Mouse (Mus musculus) forelimb bud, embryonic 11.5 days (tissue): Measurements from ENCODE around the gene Olfr16.

ENCODE experiments used
- DNase-seq: peaks from one replicate; pipeline ENCODE4 v3.0.0-alpha.2; 2012; ENCODE audit warnings: low read depth, low spot score

Gene Olfr16

GRCm38 (mm10) chr1:172950160-172950559 lies at the start of gene Olfr16:
Gene Olfr16 (plus strand): TSS chr1:172950409.
- no peak for DNase-seq

GRCm38 (mm10) chr1:172903313-172903712 lies 46.9 kb upstream of the Olfr16 start:
- DNase-seq = no peak

DNA sequence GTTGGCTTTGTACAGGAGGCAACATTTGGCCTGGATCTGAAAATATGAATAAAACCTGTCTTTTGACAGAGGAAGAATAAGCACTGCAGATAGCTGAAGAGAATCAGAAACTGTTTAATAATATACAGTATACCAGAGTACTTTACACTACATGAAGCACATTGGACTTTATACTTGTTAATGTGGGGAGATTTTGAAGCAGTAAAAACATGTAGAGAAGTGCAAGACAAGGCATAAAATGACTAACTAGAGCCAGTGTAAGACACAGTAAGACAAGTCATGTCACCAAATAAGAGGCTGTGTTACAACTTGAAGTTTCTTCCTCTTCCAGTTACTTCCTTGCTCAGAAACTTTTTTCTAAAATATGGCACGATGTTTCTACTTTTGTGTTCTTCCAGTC lies 33.1 kb upstream of the Olfr16 start:
- DNase-seq = no peak

GRCm38 (mm10) chr1:172918450-172918849 lies 31.8 kb upstream of the Olfr16 start:
- no peak for DNase-seq

DNA sequence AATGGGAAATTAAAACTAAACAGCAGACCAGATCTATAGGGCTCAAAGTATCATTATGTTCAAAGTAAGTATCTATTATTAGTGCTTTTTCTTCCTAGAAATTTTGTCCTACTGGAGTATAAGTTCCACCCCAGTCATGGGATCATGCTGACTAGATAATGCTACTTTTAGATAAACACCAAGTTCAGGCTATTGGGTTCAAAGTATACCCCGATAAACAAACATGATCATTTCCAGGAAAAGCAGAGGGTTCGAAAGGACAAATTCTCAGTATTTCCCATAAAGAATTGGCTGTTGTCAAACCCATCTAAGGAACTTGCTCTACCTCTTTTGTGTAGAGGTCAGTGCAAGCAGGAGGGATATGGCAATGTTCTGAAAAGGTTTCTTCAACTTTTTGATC lies 18.0 kb upstream of the Olfr16 start:
- DNase-seq = no peak

DNA sequence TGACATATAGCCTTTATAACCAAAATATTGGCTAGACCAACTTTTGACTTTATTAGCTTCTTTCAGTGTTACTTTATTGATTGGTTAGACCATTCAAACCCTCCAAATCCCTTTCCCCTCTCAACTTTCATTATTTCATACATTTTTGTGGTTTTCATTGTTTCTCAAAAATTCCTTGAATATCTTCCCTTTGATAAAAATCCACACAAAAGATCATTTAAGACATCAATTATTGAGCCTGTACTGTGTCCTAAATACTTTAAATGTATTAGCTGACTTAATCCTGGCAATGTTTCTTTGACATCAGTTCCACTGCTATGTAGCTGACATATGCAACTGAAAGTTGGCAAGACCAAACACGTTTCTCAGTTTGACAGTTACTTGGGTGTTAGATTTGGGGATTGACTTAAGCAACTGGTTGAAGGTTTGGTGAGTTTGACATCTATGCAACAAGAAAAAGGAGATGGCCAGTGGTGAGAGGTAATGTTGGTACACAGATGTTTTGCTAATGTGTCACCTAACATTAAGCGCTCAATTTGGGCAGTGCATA lies 1.0 kb downstream of the Olfr16 start:
- DNase-seq = no peak

GRCm38 (mm10) chr1:172955376-172955775 lies 5.2 kb downstream of the Olfr16 start:
- no peak for DNase-seq

GRCm38 (mm10) chr1:172960452-172960851 lies 10.2 kb downstream of the Olfr16 start:
- no peak for DNase-seq

- no peak for DNase-seq
Observed at GRCm38 (mm10) chr1:172989794-172990634, 39.8 kb downstream of the Olfr16 start.

DNA sequence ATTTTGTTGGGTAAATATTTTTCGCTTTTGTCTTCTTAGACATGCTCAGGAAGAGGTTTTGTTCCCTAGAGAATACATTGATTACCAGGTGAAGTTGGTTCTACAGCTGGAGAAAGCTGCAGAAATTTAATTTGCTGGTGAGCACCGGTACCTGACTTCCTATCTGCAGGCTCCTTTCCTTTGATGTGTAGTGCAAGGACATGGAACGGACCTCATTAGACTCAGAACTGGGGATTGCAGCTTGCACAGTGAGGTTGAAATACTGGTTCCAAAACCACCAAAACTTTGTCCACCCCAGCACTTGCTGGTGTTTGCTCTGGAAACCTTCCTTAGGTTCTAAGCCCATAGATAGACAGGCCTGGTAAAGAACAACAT lies 40.4 kb downstream of the Olfr16 start:
- no peak for DNase-seq
